Mouse (Mus musculus): ENCODE results near the gene Ptprn.

The Ptprn gene

DNA sequence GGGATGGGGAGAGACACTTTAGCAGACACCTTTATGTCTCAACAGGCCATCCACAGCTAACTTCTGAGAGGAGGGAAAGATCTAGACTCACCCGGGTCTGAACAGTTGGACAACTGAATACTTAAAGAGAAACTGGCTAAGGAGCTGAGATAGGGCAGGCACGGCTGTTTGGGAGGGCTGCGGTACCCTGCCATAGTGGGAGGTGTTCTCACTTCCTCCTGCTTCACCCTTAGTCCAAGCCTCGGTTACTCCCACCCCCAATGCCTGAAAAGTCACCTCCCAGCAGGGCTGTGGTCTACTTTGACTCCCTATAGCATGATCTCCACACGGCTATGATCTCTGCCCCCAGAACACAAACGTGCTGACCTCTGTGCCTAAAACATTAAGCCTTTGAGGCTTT, 40.8 kb downstream of the Ptprn start:
- DNase-seq (ENCODE audit: low read depth, low spot score): no peak

- no peak for DNase-seq (ENCODE audit: low read depth, low spot score)
These were observed 41.4 kb downstream of the Ptprn start for GRCm38 (mm10) chr1:75222926-75223325.

- DNase-seq (ENCODE audit: low read depth, low spot score): no peak
These were observed 42.8 kb downstream of the Ptprn start for GRCm38 (mm10) chr1:75221538-75221937.

GRCm38 (mm10) chr1:75219531-75219930, 44.8 kb downstream of the Ptprn start, which contains the start of gene Tuba4a:
Tuba4a (minus strand) TSS chr1:75219865.
- peak; percentile 53 for DNase-seq (ENCODE audit: low read depth, low spot score)

DNA sequence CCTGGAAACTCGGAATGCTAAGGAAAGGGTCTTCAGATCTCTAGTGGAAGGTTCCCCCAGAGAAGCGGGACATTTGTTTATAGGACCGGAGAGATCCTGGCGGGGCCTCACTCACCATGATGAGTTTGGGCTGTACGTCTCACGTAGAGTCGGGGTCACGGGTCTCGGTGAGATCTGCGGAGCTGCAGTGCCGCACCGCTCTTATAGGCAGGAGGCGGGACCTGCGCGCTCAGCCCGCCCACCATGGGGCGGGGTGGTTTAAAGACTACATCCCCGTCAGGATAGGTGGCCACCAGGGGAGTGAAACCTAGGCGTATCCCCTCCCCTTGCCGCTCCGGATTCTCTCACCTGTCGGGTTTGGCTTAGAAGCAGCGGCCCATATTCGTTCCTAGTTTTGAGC, 45.2 kb downstream of the Ptprn start:
- DNase-seq (ENCODE audit: low read depth, low spot score): peak; percentile 97

GRCm38 (mm10) chr1:75218227-75219001, 45.9 kb downstream of the Ptprn start:
- DNase-seq (ENCODE audit: low read depth, low spot score): peak; percentile 98

DNA sequence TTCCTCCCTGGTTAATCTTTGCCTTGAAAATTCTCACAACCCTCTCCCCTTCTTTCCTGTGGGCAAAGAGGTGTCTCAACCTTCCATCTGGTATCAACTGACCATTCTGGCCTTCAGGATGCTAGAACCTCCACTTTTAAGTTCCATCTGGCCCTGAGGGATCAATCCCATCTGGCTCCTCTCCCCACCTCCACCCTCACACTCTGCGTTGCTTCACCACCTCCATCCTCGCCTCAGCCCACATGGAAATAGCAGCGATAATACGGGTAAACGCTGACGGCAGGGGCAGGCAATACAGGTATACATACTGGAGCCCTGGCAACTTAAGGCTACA, 46.4 kb downstream of the Ptprn start:
- peak; percentile 87 for DNase-seq (ENCODE audit: low read depth, low spot score)

- peak; percentile 64 for DNase-seq (ENCODE audit: low read depth, low spot score)
These were observed 47.3 kb downstream of the Ptprn start for GRCm38 (mm10) chr1:75216797-75217585.

GRCm38 (mm10) chr1:75215785-75216184, 48.5 kb downstream of the Ptprn start:
- DNase-seq (ENCODE audit: low read depth, low spot score): no peak

- peak; percentile 24 for DNase-seq (ENCODE audit: low read depth, low spot score)
These were observed 49.4 kb downstream of the Ptprn start for GRCm38 (mm10) chr1:75214886-75215285.

DNA sequence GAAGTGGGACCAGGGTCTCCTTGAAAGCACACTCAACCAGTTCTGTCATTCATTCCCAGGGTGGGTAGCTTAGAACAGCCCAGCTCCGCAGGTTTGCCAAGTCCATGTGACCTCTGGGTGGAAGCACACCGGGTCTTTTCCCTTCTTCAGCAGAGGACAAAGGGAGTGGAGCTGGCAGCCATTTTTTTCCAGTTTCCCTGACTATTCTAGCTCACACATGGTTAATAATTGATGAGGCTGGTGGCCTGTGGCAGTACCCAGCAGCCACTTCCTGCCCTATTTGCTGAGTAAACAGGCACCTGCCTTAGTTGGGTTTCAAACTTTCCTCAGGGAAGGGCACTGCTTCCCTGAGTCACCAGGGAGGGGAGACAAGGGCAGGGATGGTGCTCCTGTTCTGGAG, 49.9 kb downstream of the Ptprn start:
- no peak for DNase-seq (ENCODE audit: low read depth, low spot score)

DNA sequence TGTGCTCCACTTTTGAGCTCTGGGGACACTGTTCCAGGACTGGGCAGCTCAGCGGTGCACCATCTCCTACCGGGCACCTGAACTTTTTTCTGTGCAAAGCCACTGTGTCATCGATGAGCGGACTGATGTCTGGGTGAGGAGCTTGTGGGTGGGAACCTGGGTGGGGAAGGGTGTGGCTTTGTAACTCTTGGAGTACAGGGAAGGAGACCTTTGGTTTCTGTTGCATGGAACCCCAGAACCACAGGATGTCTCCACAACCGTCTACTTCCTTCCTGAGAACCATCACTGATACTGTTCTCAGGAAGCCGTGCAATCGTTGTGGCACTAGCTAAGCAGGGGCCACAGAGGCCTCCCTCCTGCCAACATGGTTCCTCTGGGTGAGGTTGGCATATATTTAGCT, 51.2 kb downstream of the Ptprn start:
- no peak for DNase-seq (ENCODE audit: low read depth, low spot score)

DNA sequence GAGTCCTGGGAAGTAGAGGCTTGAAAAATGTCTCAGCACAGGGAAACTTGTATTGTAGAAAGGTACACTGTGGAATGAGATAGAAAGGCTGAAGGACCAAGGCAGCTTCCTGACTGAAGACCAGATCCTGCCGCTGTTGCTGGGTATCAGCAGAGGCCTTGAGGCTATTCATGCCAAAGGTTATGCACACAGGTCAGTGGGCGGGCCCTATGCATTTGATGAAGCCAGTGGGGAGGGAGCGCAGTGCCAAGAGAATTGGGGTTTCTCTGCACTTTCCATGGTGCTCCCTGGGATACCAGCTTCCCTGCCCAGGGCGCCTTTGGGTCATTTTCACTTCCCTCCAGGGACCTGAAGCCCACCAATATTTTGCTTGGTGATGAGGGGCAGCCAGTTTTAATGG, 51.8 kb downstream of the Ptprn start:
- no peak for DNase-seq (ENCODE audit: low read depth, low spot score)

DNA sequence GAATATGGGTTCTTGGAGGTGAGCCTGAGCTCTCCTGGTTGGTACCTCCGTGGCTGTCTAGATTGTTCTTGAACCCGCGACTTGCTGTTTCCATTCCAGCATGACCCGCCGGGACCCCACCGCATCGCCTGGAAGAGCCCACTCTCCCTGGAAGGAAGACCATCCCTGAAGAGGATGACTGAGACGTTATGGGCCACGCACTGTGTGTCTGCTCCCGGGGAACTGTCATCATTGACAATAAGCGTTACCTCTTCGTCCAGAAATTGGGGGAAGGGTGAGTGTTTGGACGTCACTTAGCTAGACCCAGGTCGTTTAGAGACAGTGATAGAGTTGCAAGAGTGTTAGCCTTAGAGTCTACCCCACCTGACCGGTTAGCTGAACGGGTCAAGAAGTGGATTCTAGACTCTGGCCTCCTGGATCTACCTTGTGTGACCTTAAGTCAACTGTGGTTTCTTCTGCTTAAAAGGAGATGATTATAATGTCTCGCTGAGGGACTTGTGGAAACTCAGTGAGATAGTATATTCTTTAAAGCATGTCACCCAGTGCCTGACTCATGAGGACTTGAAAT, 53.1 kb downstream of the Ptprn start:
- no peak for DNase-seq (ENCODE audit: low read depth, low spot score)

GRCm38 (mm10) chr1:75210136-75211087, 53.9 kb downstream of the Ptprn start, which contains the start of the genes Glb1l and Stk16:
Glb1l (minus strand) TSS chr1:75210813.
Stk16 (plus strand) TSS chr1:75210838.
- peak; percentile 99 for DNase-seq (ENCODE audit: low read depth, low spot score)

DNA sequence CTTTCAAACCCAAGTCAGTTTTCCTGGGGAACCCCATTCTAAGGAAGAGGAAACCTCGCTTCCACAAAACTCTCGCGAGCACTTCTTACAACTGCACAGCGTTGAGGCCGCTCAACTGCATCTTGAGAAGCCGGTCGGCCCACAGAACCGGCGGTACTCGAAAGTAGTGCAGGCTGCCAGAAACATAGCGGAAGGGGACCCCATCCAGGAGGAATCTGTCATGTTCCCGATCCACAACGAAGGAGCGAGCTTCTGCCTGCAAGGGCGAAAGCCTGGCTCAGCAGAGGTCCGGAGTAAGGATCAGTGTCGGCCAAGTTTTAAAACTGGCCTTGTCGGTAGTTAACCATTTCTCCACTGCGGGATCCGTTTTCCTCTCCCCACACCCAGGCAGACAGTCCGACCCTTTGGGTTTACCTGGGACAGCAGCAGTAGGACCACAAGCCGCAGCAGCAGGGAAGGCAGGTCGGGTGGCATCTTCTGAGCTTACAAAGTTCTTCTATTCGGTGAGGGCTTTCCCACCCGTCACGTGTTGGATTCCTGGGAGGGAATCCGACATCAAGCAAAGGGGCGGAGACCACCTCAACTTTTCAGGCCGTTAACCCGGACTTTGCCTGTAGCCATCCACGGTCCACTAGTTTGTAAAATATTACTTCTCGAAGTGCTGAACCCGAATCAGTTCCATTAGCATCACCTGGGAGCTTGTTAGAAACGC, 55.2 kb downstream of the Ptprn start:
- no peak for DNase-seq (ENCODE audit: low read depth, low spot score)

- no peak for DNase-seq (ENCODE audit: low read depth, low spot score)
These were observed 63.1 kb downstream of the Ptprn start for GRCm38 (mm10) chr1:75201236-75201635.

All from brain, adult 2 months (tissue).